Mouse (Mus musculus) forebrain, postnatal 0 days (tissue): ENCODE data around the gene Tnfsf4. TPM values are rescaled to one million over a fixed set of nuclear protein-coding genes. Genes with fewer than 3 reads are reported as not detected.

Experiments
- ATAC-seq: fragments of 200-750 bp; cut with Nextera tagmentation; 2 replicates; pipeline ENCODE4 v1.8.0; 2017; ENCODE audit warnings: mild to moderate bottlenecking, moderate library complexity
- DNase-seq: peaks from one replicate; pipeline ENCODE4 v3.0.0-alpha.2; 2015
- H3K27ac ChIP-seq: fragments of 300-500 bp; sonication (generic); 2 replicates; pipeline ENCODE4 v1.5.1; 2014; ENCODE audit warnings: low read depth, mild to moderate bottlenecking, antibody characterized with exemption, low read length, moderate library complexity, mixed read lengths
- H3K27me3 ChIP-seq: fragments of 300-500 bp; sonication (generic); 2 replicates; pipeline ENCODE4 v1.6.1; 2014; ENCODE audit warnings: mild to moderate bottlenecking, low read length, mixed read lengths; ENCODE audit not compliant: insufficient read depth
- H3K36me3 ChIP-seq: fragments of 300-500 bp; sonication (generic); 2 replicates; pipeline ENCODE4 v1.6.1; 2014; ENCODE audit warnings: mild to moderate bottlenecking, moderate library complexity; ENCODE audit not compliant: insufficient read depth
- H3K4me1 ChIP-seq: fragments of 300-500 bp; sonication (generic); 2 replicates; pipeline ENCODE4 v1.6.1; 2014; ENCODE audit warnings: antibody characterized with exemption; ENCODE audit not compliant: insufficient read depth
- H3K4me2 ChIP-seq: fragments of 300-500 bp; sonication (generic); 2 replicates; pipeline ENCODE4 v1.6.1; 2014; ENCODE audit warnings: low read depth, mild to moderate bottlenecking, moderate library complexity
- H3K4me3 ChIP-seq: fragments of 300-500 bp; sonication (generic); 2 replicates; pipeline ENCODE4 v1.5.1; 2014; ENCODE audit warnings: low read depth, low read length, mixed read lengths
- H3K9ac ChIP-seq: fragments of 300-500 bp; sonication (generic); 2 replicates; pipeline ENCODE4 v1.6.1; 2014; ENCODE audit warnings: mild to moderate bottlenecking
- H3K9me3 ChIP-seq: fragments of 300-500 bp; sonication (generic); 2 replicates; pipeline ENCODE4 v1.6.1; 2016; ENCODE audit warnings: low read length
- CTCF ChIP-seq: sonication (generic); IDR thresholded peaks from 2 replicates; pipeline ENCODE4 v1.5.1; 2016; ENCODE audit warnings: antibody characterized with exemption, control low read depth, low read depth
- WGBS: fragments of 180-500 bp; shearing (Covaris S2); extraction: QIAGEN DNeasy Blood & Tissue Kit; methylation state at CpG from one replicate; pipeline ENCODE4 v1.1.7; 2014; 5-methylcytosine and 5-hydroxymethylcytosine counted together
- polyA plus RNA-seq: library from polyadenylated mRNA; unstranded; fragments of >200 nt; fragmentation: Nextera tagmentation; extraction: Ambion mirVana; gene quantifications from 2 replicates; pipeline ENCODE4 v1.2.1, GENCODE M21; 2015
- total RNA-seq: library from RNA; depleted of rRNA; stranded (reverse); fragments of >200 nt; gene quantifications from 2 replicates; pipeline ENCODE4 v1.2.3, GENCODE M21; 2014

Gene Tnfsf4
- total and polyA plus RNA-seq, 2 experiments from 2014 or later = not detected

GRCm38 (mm10) chr1:161419926-161420325 lies 24.7 kb downstream of the Tnfsf4 start:
- DNase-seq (no peak), ATAC-seq (no peak)
- Histone ChIP-seq H3K9me3 (no peaks in the 10 kb centered on the region), H3K4me3 (no peak overlapping the region), H3K27ac (no peak overlapping the region), H3K9ac (no peak overlapping the region), H3K36me3 (no peaks in the 10 kb centered on the region), H3K4me2 (no peak overlapping the region), H3K27me3 (no peaks in the 10 kb centered on the region), H3K4me1 (no peaks in the 10 kb centered on the region)
- no peak for TF ChIP-seq CTCF

DNA sequence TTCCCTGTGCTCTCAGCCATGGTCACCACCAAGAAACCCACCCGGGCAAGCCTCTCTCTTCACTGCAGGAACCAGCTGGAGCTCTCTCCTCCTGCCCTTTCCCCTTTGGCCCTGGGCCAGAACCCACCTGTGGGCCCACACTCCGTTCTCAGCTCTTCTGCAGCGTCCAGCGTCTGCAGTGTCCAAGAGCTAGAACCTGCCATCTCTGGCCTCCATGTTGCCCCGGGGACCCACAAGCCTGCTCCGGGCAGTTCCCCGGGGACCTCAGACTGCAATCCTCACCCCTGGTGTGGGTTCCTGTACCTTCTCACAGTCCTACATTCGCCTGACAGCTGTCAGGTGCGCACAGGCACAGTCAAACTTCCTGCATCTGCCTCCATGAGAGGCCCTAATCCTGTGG lies 25.4 kb downstream of the Tnfsf4 start:
- H3K4me3 ChIP-seq = no peak overlapping the region
- TF ChIP-seq CTCF = no peak
- H3K27ac ChIP-seq = no peak overlapping the region
- no peaks in the 10 kb centered on the region for H3K9me3 ChIP-seq
- H3K36me3 ChIP-seq = no peaks in the 10 kb centered on the region
- H3K4me2 ChIP-seq = no peak overlapping the region
- no peak for ATAC-seq
- H3K4me1 ChIP-seq = no peaks in the 10 kb centered on the region
- WGBS = 87% methylated on average over 9 of the region's 9 CpGs
- no peak for DNase-seq
- no peak overlapping the region for H3K9ac ChIP-seq
- H3K27me3 ChIP-seq = no peaks in the 10 kb centered on the region

DNA sequence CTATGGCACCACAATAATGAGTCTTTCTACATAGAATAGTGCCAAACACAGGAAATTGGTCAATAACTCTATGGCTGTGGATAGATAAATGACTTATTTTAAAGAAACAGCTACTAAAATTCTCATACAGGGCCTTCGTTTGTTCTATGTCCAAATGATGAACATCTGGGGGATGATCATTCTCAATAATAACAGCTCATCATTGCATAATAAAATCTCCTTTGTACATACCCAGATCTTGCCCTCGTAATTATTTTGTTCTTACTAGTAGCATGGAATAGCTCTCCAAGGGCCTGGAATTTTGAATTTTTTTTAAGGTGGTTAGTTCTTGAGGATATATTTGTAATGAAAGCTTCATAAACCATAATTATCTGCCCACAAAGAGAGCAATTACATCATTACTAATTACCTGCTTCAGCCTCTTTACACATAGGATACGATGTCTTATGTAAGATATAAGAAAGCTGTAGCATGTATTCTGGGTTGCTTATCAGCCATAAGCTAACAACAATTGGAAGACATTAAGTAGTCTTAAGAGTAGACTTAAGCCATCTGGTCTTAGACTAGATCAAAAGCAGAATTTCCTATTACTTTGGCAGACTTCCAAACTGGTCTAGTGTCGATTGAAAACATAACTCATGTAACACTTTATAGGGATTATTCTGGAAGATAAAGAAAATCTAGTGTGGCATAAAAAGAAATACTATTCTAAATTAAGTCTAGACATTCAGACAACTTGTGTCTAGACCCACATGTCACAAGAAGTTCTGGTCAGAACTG lies 31.3 kb downstream of the Tnfsf4 start:
- 77% methylated on average over 4 of the region's 4 CpGs for WGBS
- Histone ChIP-seq H3K9me3 (no peaks in the 10 kb centered on the region), H3K36me3 (no peaks in the 10 kb centered on the region), H3K4me2 (no peak overlapping the region), H3K27me3 (no peaks in the 10 kb centered on the region), H3K4me3 (no peak overlapping the region), H3K27ac (no peak overlapping the region), H3K9ac (no peak overlapping the region), H3K4me1 (no peaks in the 10 kb centered on the region)
- no peak for TF ChIP-seq CTCF
- ATAC-seq = no peak
- DNase-seq = no peak

DNA sequence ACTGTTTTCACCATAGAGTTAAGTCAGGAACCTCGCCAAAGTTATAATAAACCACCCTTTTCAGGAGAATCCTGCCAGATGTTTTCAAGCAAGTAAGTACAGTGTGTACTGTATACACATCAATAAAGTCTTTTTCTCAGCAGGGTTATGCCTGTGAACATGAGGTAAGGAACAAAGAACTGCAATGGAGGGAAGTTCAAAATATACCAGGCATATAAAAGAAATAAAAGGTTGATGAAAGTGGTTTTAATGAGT lies 31.8 kb downstream of the Tnfsf4 start:
- no peak overlapping the region for H3K27ac ChIP-seq
- no peak for TF ChIP-seq CTCF

DNA sequence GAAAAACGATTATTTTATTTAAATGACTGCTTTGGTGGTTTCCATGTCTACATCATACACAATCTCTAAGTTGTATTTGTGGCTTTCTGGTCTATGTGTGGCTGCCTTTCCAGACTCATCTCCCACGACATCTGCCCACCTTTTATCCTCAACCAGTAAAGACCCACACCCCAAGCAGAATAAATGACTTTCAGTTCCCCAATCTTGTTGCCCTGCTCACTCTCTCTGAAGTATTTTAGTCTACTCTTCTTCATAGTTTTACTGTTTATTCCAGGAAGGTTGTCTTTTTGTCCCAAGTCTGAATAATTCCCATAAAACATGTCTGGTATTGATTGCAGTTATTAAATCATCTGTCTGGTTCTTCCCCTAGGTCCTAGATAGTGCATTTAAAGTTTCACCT lies 40.6 kb downstream of the Tnfsf4 start:
- 75% methylated on average over 2 of the region's 2 CpGs for WGBS
- H3K27ac ChIP-seq = no peak overlapping the region
- no peak overlapping the region for H3K9ac ChIP-seq
- no peak for DNase-seq
- H3K27me3 ChIP-seq = no peaks in the 10 kb centered on the region
- TF ChIP-seq CTCF = no peak
- no peak overlapping the region for H3K4me3 ChIP-seq
- H3K9me3 ChIP-seq = no peaks in the 10 kb centered on the region
- H3K4me1 ChIP-seq = no peaks in the 10 kb centered on the region
- ATAC-seq = no peak
- H3K4me2 ChIP-seq = no peak overlapping the region
- no peaks in the 10 kb centered on the region for H3K36me3 ChIP-seq

More for the DNA sequence above, 31.8 kb downstream of the Tnfsf4 start:
- Histone ChIP-seq H3K36me3 (no peaks in the 10 kb centered on the region), H3K9ac (no peak overlapping the region), H3K4me2 (no peak overlapping the region), H3K4me1 (no peaks in the 10 kb centered on the region), H3K27me3 (no peaks in the 10 kb centered on the region), H3K4me3 (no peak overlapping the region), H3K9me3 (no peaks in the 10 kb centered on the region)
- ATAC-seq (no peak), DNase-seq (no peak)
- 79% methylated on average over 1 of the region's 1 CpGs for WGBS

- H3K4me3 ChIP-seq = no peak overlapping the region
- H3K9me3 ChIP-seq = no peaks in the 10 kb centered on the region
- H3K9ac ChIP-seq = no peak overlapping the region
- no peaks in the 10 kb centered on the region for H3K4me1 ChIP-seq
- DNase-seq = no peak
- ATAC-seq = no peak
- 91% methylated on average over 6 of the region's 6 CpGs for WGBS
- no peak overlapping the region for H3K4me2 ChIP-seq
- no peak overlapping the region for H3K27ac ChIP-seq
- no peaks in the 10 kb centered on the region for H3K36me3 ChIP-seq
- no peak for TF ChIP-seq CTCF
- no peaks in the 10 kb centered on the region for H3K27me3 ChIP-seq
Observed at GRCm38 (mm10) chr1:161436503-161436902, 41.3 kb downstream of the Tnfsf4 start.

GRCm38 (mm10) chr1:161444858-161445257 lies 49.6 kb downstream of the Tnfsf4 start:
- no peak overlapping the region for H3K9ac ChIP-seq
- DNase-seq (no peak), ATAC-seq (no peak)
- no peaks in the 10 kb centered on the region for H3K27me3 ChIP-seq
- H3K4me1 ChIP-seq = no peaks in the 10 kb centered on the region
- TF ChIP-seq CTCF = no peak
- no peak overlapping the region for H3K27ac ChIP-seq
- no peaks in the 10 kb centered on the region for H3K36me3 ChIP-seq
- 76% methylated on average over 7 of the region's 7 CpGs for WGBS
- H3K9me3 ChIP-seq = no peaks in the 10 kb centered on the region
- H3K4me3 ChIP-seq = no peak overlapping the region
- H3K4me2 ChIP-seq = no peak overlapping the region
